Mouse (Mus musculus): Measurements from ENCODE around the gene Gsg1l. TPM values are rescaled to one million over a fixed set of nuclear protein-coding genes. Genes with fewer than 3 reads are reported as not detected.

The Gsg1l gene
- polyA plus RNA-seq, 1 experiment: not detected

Other genes with a start within 250 kb of the Gsg1l start
- gene Xpo6, start 118.1 kb upstream of the Gsg1l start, polyA plus RNA-seq (2012; ENCODE audit: insufficient read depth, insufficient read length, missing spikeins): 19.7 and 25.2 TPM in 2 replicates
- 53.6 and 76.7 TPM in 2 replicates for gene Sbk1, start 190.2 kb upstream of the Gsg1l start, polyA plus RNA-seq (2012; ENCODE audit: insufficient read depth, insufficient read length, missing spikeins)